Mouse (Mus musculus) testis, adult 2 months (tissue): ENCODE measurements around the gene Gpnmb.

Experiments used
- CTCF ChIP-seq: fragments of 200-500 bp; IDR thresholded peaks from 2 replicates; pipeline ENCODE4 v1.5.1; 2012; ENCODE audit warnings: low read depth, mild to moderate bottlenecking, inconsistent platforms, low read length, moderate library complexity; ENCODE audit not compliant: control insufficient read depth, insufficient read depth, insufficient replicate concordance
- POLR2A ChIP-seq: fragments of 200-500 bp; IDR thresholded peaks from 2 replicates; pipeline ENCODE4 v1.6.1; 2012; ENCODE audit warnings: low read depth, mild to moderate bottlenecking, inconsistent platforms, low read length, moderate library complexity; ENCODE audit not compliant: control insufficient read depth

- TF ChIP-seq CTCF (no peak), POLR2A (no peak)
Observed at GRCm38 (mm10) chr6:49050677-49051410, 14.5 kb downstream of the Gpnmb start.
